Mouse (Mus musculus) erythroblast, embryonic 14.5 days (primary cell): ENCODE results near the gene Plscr3.

Source experiments
- GATA1 ChIP-seq: IDR thresholded peaks from 2 replicates; pipeline ENCODE4 v1.6.1; 2012; ENCODE audit warnings: low read length, inconsistent platforms, mixed read lengths
- TAL1 ChIP-seq: IDR thresholded peaks from 3 replicates; pipeline ENCODE4 v1.6.1; 2012; ENCODE audit warnings: low read length, inconsistent platforms, mixed read lengths

- no peak for TF ChIP-seq GATA1
- TF ChIP-seq TAL1: no peak
These were observed 49.1 kb downstream of the Plscr3 start, which contains the start of gene Acap1 for GRCm38 (mm10) chr11:69895291-69895690.
